Mouse (Mus musculus): Measurements from ENCODE around the gene Dennd1a.

- TF ChIP-seq CTCF (IDR thresholded peaks at IDR 0.05) = no peak
- no peak for TF ChIP-seq POLR2A (IDR thresholded peaks at IDR 0.05; ENCODE audit: insufficient read depth, low read depth, low read length)
- no peak for TF ChIP-seq EP300 (IDR thresholded peaks at IDR 0.05; ENCODE audit: insufficient read depth, low read depth, low read length)
These were observed 488.1 kb downstream of the Dennd1a start for GRCm38 (mm10) chr2:37799137-37799536.

All from heart, adult 2 months (tissue).